Mouse (Mus musculus): Measurements from ENCODE around the gene Sh2d7. TPM values are rescaled to one million over a fixed set of nuclear protein-coding genes. Genes with fewer than 3 reads are reported as not detected.
A peak's percentile ranks its signal among the peaks of the same experiment; 100 is the strongest.

Sh2d7 gene
- polyA plus RNA-seq (2012; rRNA removed): 0.06 TPM in 1 of 2 replicates, not detected in the other

DNA sequence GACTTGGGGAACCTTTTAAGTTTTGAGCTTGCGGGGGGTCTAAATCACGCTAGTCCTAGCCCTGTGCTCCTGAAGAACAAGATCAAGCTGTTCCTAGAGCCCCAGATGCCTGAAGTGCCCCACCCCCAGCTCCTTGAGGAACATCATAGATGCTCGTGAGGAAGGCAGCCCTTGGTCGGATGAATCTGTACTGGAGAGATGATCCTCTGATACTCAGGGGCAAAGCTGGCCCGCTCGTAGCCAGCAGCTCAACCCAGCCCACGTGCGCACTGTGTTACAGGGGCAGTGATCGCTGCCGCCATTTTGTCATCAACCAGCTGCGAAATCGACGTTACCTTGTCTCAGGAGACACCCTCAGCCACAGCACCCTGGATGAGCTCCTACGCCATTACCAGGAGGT, at the start of gene Sh2d7:
Sh2d7 (plus strand) TSS at position 301 of the 400 bp plus-strand sequence.
- no peak for DNase-seq (ENCODE audit: extremely low spot score in 1 of 2, low spot score in 1 of 2)

DNA sequence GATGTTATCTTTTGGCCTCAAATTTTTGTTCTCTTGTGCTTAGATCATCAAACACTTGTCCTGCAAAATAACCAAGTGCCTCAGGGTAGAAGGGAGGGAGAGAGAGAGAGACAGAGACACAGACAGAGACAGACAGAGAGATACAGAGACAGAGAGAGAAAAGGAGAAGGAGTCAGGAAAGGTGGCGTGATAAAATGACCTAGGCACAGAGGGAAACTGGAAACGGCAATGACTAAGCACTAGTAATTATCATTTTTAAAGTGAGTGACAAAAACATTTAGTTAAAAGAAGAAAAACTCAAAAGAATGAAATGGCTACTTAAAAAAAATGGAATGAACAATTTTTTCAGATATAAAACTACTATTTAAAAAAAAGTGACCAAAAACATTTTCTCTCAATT, 49.2 kb upstream of the Sh2d7 start:
- no peak for DNase-seq (ENCODE audit: extremely low spot score in 1 of 2, low spot score in 1 of 2)

DNA sequence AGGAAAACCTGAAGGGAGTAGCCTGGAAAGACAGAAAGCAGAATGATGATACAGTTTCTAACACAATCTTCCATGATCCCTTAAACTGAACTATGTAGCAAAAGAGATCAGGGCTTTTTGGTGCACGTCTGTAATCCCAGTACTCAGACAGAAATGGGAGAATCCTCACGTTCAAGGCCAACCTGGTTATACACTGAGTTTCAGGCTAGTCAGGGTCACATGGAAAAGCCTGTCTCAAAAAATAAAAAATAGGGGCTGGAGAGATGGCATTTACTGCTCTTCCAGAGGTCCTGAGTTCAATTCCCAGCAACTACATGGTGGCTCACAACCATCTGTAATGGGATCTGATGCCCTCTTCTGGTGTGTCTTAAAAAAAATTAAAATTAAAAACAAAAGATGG, 48.4 kb upstream of the Sh2d7 start:
- DNase-seq (ENCODE audit: extremely low spot score in 1 of 2, low spot score in 1 of 2): no peak

DNA sequence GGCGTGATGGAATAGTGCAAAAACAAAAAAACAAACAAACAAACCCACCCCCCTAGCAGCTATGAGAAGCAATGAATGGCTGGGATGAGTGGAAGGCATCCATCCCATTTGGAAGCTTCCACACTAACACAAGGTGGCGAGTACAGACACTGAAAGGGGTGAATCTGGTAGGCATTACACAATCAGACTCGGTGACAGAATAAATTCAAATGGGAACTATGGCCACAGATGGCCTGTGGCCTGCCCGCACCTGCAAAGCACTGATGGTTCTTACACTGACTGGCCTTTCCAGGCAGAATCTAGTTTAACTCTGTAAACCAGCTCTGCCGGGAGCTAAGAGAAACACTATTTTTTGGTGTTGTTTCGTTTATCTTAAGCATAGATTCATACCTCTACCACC, 39.5 kb upstream of the Sh2d7 start:
- no peak for DNase-seq (ENCODE audit: extremely low spot score in 1 of 2, low spot score in 1 of 2)

DNA sequence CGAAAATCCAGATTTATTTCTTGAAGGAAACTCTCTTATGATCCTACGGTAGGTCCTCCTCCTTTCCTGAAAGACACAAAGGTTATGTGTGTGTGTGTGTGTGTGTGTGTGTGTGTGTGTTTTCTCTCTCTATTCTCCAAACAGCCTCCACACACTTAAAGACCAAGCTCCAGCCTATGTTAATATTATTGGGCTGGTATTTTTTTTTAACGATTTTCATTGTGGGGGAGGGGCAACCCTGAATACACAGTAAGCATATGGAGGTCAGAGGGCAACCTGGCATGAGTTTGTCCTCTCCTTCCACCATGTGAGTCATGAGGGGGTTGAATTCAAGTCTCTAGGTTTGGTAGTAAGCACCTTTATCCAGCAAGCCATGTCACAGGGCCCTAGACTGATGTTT, 39.0 kb upstream of the Sh2d7 start:
- DNase-seq (ENCODE audit: extremely low spot score in 1 of 2, low spot score in 1 of 2): no peak

DNA sequence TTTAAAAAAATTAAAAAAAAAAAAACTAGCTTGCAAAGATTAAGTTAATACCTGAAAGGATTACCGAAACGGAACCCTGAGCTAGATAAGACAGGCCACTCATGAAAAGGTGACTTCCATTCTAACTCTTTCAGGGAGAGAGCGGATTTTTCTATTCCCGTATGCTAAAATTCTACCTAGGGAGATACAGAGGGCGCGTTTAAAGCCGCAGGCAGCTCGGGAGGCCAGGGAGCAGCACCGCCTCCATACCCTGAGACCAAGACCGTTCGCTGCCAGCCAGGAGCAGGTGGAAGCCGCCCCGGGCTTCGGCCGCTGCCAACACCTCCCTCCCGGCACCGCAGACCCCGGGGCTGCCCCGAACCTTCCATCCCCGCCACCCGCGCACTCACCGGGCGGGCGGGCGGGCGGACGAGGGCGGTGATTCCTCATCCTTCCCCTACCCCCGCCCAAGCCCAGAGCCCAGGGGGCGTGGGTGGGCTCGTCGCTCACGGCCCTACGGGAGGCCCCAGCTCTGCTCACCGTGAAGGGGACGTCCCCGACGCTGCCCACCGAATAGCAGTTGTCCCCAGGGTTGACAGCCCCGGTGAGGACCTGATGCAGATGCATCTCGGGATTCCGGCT, 37.8 kb upstream of the Sh2d7 start:
- DNase-seq (ENCODE audit: extremely low spot score in 1 of 2, low spot score in 1 of 2): peak in 1 of 2 experiments; percentile 33

DNA sequence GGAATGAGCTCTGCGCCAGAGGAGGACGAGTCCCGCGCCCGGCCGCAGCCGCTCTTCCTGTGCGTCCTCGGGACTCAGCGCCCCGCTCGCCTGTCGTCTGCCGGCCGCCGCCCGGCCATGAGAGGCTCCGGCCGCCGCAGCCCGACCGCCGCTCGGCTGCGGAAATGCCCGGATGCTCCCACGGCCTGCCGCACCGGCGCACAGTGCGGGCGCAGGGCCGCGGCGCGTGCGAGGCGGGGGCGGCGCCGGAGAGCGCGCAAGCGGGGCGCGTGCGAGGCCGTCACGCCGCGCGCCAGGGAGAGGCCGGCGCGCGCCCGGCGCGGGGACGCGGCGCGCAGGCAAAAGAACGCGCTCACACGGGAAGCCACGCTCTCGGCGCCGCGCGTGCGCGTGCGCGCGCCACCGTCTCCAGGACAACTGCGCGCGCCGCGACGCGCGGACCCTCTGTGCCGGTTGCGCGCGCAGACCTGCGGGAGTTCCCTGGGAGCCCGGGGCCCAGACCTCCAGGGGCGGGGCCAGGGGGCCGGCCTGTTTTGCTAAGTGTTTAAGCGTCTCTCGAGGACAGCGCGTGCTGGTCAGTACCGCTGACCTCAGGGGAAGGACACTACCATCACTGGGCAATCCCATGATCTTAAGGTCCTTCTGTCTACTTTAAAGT, 37.2 kb upstream of the Sh2d7 start, which contains the start of gene Dmxl2:
Dmxl2 (minus strand) TSS at position 174 of the 658 bp plus-strand sequence.
- peak; percentile 77 to 83 for DNase-seq (ENCODE audit: extremely low spot score in 1 of 2, low spot score in 1 of 2)

DNA sequence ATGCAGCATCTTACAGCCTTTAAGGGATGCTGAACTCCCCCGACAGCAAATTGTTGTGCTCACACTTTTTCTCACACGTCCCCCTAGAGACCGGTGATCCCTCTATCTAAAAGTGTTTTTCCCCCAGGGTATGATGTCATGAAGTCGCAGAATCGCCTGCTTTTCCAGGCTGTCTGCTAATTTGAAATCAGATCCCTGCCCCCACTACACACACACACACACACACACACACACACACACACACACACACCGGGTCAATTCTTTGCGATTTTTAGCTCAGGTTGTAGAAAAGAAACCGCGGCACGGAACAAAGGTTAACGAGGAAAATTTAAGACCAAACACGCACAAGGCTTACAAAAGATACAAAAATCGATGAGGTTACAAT, 36.7 kb upstream of the Sh2d7 start:
- no peak for DNase-seq (ENCODE audit: extremely low spot score in 1 of 2, low spot score in 1 of 2)

DNA sequence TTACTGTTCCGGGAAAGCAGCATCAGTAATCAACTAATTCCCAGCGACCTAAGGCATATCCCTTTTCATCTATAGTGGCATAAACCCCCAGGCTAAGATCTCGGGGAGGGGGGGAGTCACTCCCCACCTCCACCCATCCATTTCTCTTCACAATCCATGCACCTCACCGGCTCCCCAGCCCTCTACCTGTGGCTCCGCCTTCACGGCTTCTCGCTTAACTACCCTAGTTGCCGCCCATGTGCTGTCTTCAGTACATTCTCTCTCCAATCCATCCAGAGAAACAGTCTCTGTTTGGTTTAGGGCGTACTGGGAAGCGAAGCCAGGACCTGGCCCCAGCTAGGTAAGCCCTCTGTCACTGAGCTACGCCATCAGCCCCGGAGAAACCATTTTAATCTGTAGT, 35.9 kb upstream of the Sh2d7 start:
- no peak for DNase-seq (ENCODE audit: extremely low spot score in 1 of 2, low spot score in 1 of 2)

DNA sequence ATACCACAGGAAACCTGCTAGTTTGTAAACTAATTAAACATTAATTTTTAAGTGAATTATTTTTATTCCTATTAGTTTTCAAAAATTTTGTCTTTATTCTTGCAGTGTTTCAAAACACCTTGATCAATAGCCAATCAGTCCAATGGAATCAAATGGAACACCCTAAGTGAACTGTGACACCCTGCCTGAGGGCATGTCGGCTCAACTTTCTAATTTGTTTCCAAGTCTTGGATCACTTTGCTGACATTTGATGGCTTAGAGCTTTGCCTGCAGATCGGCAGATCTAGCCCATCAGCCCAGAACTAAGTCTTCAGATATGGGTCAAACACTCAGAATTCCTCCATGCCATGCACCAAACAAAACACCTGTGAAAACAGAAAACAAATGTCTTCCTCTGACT, 22.8 kb upstream of the Sh2d7 start:
- no peak for DNase-seq (ENCODE audit: extremely low spot score in 1 of 2, low spot score in 1 of 2)

DNA sequence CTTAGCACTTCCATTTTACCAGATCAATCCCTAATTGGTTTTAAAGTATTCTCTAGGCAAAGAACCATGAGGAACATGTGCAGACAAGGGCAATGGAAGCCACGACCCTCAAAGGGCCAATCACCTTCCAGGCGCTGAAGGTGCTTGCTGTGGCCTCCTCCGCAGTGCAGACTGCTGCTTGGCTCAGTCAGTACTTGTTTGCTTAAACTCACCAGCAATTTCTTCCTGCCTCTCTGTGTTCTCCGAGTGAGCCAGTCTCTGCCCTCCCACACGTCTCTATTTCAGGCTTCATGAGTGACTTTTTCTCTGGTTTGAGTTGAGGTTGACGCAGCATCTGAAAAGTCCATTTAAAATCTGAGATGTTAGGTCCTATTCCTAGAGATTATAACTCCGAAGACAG, 19.9 kb upstream of the Sh2d7 start:
- DNase-seq (ENCODE audit: extremely low spot score in 1 of 2, low spot score in 1 of 2): peak; percentile 75 to 81

DNA sequence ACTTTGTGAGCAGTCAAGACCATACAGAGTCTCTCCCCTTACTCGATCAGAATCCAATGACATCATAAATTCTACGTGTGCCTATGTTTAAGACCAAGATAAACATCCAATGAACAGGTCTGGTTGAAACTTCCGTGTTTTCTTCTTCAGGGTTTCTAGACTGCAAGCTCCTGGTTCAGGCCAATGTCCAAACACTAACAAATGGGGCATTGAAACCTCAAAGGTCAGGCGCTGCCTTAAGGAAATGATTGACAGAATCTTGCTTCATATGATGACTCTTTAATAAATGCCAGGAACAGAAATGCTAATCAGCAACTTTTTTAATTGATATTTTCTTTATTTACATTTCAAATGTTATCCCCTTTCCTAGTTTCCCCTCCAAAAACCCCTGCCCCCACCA, 18.5 kb upstream of the Sh2d7 start:
- DNase-seq (ENCODE audit: extremely low spot score in 1 of 2, low spot score in 1 of 2): no peak

DNA sequence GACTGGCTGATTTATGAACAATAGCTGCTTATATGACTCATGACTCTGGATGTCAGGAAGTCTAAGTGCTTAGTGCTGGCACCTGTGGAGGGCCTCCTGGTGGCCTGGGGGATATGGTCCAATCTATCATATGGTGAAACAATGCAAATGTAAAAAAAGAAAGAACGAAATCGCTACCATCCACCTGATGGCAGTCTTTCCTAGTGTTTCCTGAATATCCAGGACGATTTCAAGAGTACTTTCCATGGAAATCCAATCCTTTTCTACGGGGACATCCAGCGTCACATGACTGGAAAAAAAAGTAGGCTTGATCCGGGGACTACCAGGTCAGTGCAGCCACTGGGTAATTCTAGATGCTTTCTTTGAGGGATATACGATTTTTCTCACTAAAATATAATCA, 11.1 kb upstream of the Sh2d7 start:
- DNase-seq (ENCODE audit: extremely low spot score in 1 of 2, low spot score in 1 of 2): peak in 1 of 2 experiments; percentile 53

DNA sequence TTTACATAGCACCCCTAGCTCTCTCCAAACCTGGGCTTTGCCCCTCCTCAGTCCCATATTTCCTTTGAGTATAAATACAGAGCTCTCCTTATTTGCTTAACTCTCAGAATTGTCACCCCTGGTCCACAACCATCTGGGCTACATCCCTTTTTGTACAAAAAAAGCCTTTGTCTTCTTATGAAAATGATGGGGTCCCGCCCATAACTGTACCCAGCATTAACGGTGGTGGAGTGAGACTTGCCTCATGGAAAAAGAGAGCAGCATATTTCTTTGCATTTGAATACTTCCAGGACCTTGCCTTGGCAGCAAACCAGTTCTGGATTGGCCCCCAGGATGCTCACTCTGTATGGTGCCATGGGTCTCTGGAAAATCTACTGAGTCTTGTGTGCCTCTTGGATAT, 8.8 kb upstream of the Sh2d7 start:
- DNase-seq (ENCODE audit: extremely low spot score in 1 of 2, low spot score in 1 of 2): no peak

DNA sequence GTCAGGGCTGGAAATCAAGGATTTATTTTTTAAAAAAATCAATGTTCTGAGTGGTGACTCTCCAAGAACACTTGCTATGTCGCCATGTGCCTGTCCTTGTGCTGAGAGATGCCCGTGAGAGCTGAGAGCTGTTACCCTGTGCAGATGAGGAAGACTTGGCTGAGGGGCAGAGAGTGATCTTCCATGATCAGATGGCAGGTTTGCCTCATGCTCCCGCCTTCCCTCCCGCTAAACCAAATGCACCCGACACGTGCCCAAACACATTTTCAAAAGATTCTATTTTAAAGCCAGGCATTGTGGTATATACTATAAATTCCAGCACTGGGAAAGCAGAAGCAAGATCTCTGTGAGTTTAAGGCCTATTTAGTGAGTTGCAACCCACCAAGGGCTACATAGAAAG, 7.9 kb upstream of the Sh2d7 start:
- no peak for DNase-seq (ENCODE audit: extremely low spot score in 1 of 2, low spot score in 1 of 2)

DNA sequence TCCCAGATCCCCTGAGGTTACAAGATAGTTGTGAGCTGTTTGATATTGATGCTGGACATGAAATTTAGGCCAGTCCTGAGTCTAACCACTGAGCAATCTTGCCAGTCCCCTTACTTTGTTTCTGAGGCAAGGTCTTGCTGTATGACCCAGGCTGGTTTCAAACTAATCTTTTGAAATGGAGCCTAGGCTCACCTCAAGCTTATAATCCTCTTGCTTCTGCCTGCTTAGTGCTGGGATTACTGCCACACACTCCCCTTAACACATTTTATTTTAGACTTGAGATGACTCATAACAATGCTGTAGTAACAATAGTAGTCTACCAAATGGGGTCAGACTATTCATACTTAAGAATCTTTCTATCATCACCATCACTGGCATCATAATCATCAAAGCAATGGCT, 7.4 kb upstream of the Sh2d7 start:
- DNase-seq (ENCODE audit: extremely low spot score in 1 of 2, low spot score in 1 of 2): no peak

DNA sequence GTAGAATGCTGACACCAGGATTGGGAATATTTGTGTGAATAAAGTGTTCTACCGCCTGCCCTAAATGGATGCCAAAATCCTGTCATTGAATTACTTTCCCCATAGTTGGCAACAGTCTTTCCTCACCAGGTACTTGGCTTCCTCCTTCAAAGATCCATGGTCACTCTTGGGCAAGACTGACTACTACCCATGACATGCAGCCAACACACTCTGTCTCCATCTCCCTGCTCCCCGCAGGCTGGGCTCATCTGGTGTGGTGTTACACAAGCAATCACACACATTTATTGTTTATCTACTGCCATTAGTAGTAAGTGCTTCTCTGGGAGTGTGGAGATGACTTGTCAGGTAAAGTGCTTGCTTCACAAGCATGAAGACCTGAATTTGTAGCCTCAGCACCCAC, 5.9 kb upstream of the Sh2d7 start:
- DNase-seq (ENCODE audit: extremely low spot score in 1 of 2, low spot score in 1 of 2): no peak

DNA sequence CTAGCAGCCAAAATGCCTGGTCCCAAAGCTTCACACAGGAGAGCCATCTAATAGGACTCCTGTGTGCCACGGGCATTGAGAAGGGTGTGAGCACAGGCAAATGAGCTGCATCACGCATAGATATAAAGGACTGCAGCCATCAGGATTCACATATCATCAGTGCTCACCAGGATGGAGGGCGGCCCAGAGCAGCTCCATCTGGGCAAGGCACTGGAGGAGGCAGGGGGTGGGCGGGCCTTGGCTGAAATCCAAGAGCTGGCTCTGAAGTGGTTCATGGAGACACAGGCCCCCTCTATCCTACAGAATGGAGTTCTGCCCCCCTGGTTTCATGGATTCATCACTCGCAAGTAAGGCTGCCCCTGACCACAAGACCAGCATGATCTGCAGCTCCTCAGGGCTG, 4.8 kb upstream of the Sh2d7 start:
- DNase-seq (ENCODE audit: extremely low spot score in 1 of 2, low spot score in 1 of 2): peak in 1 of 2 experiments; percentile 86

DNA sequence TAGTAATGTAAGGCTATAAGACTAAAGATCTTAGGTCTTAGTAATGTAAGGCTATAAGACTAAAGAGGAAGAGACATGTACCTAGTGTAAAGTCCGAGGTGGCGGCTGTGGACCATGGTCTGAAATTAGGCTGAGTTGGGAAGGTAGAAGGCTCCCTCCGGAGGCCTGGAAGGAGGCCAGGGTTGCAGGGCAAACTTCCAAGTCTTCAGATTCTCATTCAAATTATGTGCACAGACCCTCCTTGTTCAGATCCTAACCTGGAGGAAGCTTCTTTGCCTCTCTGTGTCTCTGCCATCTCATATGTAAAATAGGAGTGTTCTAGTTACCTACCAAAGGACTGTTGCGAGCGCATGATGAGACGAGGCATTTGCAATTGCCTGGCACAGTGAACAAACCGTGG, 2.5 kb upstream of the Sh2d7 start:
- DNase-seq (ENCODE audit: extremely low spot score in 1 of 2, low spot score in 1 of 2): no peak

DNA sequence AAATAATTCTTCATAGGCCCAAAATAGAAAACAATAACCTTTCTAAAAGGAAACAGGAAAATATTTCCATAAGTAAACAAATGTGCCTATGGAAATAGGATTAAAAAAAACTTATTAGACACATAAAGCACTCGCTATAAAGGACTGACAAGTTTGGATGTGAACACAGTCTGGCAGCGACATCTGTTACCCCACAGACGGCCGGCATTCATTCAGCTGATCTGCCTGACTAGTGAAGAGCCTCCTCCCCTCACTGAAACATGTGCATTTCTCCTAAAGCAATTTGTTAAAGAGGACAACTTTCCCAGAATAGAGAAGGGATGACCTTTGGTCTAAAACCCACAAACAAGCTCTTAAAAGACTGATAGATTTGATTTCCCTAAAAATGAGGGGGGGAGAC, 1.8 kb upstream of the Sh2d7 start:
- peak in 1 of 2 experiments; percentile 35 for DNase-seq (ENCODE audit: extremely low spot score in 1 of 2, low spot score in 1 of 2)

DNA sequence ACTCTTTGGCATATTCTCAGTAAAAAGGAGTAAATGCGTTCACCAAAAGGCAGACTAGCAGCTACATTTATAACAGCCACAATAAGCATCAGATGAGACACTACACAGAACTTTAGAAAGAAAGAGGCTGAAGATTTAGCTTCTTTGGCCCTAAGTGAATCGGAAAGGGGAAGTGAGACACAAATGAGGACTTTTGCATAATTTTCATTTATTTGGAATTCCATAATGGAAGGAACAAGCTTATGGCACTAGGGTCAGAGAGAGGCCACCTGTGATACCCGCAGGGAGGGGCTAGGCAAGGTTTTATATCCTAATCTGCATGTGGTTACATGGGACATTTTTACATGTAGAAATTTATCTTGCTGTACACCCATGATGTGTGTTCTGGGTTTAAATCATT, 1.3 kb upstream of the Sh2d7 start:
- no peak for DNase-seq (ENCODE audit: extremely low spot score in 1 of 2, low spot score in 1 of 2)

DNA sequence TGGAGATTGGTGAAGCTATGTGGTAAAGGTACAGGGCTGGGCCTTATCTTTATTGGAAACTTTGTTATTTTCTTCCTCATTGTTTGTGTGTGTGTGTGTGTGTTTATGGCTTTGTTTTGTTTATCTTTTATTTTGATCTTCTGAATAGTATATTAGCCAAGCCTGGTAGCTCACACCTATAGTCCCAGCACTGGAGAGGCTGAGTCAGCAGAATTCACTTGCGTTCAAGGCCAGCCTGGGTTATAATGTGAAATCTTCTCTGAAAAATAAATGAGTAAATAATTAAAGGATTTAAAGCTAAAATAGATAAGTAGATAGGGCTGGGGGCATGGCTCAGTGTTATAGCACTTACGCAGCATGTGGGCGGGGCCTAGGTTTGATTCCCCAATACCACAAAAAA, 540 bp upstream of the Sh2d7 start:
- DNase-seq (ENCODE audit: extremely low spot score in 1 of 2, low spot score in 1 of 2): no peak

DNA sequence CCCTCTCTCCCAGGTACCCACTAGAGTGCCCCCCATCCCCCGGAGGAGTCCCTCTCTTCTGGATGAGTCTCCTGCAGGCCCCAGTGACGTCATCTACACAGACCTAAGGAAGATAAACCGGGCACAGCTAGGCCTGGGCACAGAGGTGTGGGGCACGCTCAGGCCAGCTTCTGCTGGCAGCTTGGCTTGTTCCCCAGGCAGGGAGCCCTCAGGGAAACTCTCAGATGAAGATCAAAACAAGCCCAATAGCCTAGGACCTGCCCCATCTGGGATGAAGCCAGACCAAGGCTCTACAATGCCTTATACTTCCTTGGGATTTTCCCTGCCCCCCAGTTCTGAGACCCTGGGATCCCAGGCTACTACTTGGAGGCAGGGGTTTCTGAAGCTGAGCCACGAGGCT, 2.0 kb downstream of the Sh2d7 start:
- no peak for DNase-seq (ENCODE audit: extremely low spot score in 1 of 2, low spot score in 1 of 2)
